Mouse (Mus musculus) gastrocnemius, postnatal 25 days (tissue): ENCODE measurements at regions not wholly inside any gene's neighbourhood (a gene's known extent, or its start where the extent isn't known, plus 50 kb on each side); places are given as distances from the start of the nearest gene placed in this dataset.

Experiments
- DNase-seq: peaks from one replicate; pipeline ENCODE4 v3.0.0; 2022

DNA sequence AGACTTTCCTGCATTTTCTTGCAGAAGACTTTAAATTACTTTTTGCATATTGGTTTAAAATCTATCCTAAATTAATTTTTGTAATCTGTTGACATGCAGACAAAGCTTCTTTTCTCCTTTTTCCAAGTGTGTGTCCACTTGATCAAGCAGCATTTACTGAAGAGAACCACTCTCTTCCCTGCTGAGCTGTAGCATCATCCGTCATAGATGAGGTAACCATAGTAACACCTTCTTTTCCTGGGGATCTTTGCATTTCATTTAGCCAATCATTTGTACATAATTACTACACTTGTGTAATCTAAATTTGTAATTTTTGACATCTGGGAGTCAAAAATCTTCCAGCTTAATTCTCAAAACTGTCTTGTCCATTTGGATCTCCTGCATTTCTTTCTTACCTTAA lies 53.2 kb upstream of the Dnajc1 start:
- no peak for DNase-seq
